Mouse (Mus musculus): Measurements from ENCODE around the gene Oit3.
A peak's percentile ranks its signal among the peaks of the same experiment; 100 is the strongest.

Gene Oit3

DNA sequence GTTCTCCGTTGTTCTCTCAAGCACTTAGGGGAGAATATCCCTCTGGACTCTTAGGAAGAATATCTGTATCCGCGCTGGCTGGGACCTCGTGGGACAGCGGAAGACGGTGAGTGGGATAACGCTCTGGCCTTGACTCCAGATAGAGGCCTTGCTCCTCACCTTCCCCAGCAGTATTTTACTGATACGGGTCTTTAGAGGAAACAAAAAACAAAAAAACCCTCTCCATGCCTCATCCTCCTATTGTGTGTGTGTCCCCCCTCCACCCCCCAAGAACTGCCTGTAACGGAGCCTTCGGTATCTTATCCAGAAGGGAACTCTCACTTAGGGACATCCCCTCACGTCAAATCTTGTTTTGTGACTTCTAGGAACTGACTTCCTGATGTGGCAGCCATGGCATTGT, at the start of gene Oit3:
Oit3 (minus strand) TSS at position 44 of the 400 bp plus-strand sequence.
- no peak for DNase-seq (ENCODE audit: extremely low spot score)

- DNase-seq (ENCODE audit: extremely low spot score): no peak
Measured at GRCm38 (mm10) chr10:59490920-59491319, 49.3 kb upstream of the Oit3 start.

GRCm38 (mm10) chr10:59489411-59489810, 47.8 kb upstream of the Oit3 start:
- no peak for DNase-seq (ENCODE audit: extremely low spot score)

DNA sequence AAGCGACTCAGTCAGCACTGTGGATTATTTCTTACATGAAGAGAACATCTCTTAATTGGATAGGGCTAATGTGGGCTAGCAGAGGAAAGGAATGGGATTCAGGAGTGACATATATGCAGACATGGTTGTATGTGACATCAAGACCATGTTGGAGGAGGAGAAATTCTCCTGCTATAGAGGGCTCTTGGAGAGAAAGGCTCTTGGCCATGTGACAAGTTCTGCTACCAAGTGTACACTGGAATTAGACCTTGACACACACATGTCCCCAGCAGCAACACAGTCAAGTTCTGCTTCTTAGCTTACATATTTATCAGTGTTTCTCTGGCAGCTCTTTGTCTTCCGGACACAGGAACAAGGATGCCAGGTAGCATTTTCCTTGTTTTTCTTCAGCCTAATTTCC, 45.8 kb upstream of the Oit3 start:
- no peak for DNase-seq (ENCODE audit: extremely low spot score)

DNA sequence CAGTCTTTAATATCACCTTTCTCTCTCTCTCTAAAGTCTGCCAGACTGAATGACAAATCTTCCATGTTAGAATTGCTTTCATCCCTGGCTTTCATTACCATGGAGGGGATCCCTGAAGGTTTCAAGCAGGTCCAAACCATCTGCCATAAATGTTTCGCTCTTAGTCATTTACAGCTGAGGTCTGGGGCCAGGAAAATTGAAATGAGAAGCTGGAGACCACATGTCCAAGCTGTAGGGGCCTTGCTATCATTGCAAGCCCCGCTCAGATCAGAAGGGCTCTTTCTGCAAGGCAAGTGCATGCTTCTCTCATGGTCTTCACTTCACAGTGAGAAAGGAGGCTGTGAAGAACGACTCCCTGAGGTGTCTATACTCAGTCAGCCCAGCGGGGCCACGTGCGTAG, 42.7 kb upstream of the Oit3 start:
- DNase-seq (ENCODE audit: extremely low spot score): no peak

GRCm38 (mm10) chr10:59481381-59481780, 39.8 kb upstream of the Oit3 start:
- DNase-seq (ENCODE audit: extremely low spot score): no peak

GRCm38 (mm10) chr10:59470451-59470850, 28.9 kb upstream of the Oit3 start:
- no peak for DNase-seq (ENCODE audit: extremely low spot score)

GRCm38 (mm10) chr10:59467297-59467696, 25.7 kb upstream of the Oit3 start:
- no peak for DNase-seq (ENCODE audit: extremely low spot score)

DNA sequence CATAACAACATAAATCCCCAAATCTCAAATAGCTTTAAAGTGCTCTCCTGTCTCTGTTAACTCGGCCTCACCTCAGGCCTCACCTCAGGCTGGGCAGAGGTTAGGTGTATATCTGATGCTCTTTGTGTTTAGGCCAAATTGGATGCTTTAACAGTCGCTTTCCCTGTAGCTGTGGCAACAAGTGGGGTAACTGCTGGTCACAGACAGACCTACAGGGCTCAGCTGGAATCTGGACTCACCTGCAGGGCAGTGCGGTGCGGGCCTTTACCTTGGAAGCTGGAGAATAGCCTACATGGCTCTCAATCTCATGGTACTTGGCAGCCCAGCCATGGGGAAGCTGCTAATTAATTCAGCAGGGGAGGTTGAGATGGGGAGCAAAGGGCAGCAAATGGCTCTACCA, 25.0 kb upstream of the Oit3 start:
- no peak for DNase-seq (ENCODE audit: extremely low spot score)

GRCm38 (mm10) chr10:59465546-59465945, 24.0 kb upstream of the Oit3 start:
- no peak for DNase-seq (ENCODE audit: extremely low spot score)

DNA sequence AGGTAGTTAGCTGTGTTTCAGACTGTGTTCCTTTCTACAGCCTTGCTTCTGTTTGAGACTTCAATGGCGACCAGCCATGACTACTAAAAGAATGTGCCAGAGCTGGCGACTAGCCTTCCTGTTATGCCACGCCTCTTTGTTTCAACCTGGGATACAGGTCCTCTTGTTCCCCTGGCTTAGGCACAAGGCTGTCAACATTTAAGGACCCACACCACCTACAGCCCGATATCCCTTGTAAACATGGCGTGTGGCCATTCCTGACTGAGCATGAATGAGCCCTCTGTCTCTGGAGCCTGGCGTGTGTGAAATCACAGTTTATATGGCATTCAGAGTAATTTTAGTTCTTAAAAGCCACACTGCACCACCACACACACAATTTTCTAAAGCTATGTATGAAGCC, 20.7 kb upstream of the Oit3 start:
- DNase-seq (ENCODE audit: extremely low spot score): no peak

- DNase-seq (ENCODE audit: extremely low spot score): no peak
Measured at GRCm38 (mm10) chr10:59459767-59460166, 18.2 kb upstream of the Oit3 start.

DNA sequence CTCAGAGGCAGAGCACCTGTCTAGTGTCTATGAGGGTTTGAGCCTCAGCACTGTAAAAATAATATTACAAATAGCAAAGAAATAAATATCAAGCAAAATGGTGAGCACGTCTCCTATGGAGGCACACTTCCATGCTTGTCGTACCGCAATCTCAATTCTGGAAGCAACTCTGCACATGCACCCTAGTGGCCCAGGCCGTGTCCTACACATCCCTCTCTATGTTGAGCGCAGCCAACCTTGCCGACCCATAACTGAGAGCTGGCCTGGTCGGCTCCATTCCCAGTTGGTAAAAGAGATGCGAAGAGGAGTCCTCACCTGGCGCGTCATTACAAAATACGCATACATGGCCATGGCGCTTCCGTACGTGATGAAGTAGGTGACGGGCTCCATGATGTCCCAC, 13.1 kb upstream of the Oit3 start:
- no peak for DNase-seq (ENCODE audit: extremely low spot score)

DNA sequence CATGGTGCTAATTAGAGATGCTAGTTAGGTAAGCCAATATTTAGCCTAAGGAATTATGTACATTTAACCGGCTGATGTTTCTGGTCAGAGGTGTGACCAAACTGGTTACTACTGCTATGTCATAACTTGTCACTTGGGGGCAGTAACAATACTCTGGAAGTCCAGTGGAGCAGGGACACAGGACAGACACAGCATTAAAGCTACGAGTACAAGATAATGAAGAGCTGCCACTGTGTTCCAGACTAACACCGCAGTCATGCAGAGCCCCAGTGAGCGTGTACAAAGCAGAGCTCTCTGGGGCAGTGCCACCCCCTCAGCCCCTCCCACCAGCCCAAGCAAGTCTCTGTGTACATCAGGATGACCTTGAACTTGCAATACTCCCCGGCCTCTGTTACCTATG, 10.3 kb upstream of the Oit3 start:
- DNase-seq (ENCODE audit: extremely low spot score): peak; percentile 33

- DNase-seq (ENCODE audit: extremely low spot score): no peak
Measured at GRCm38 (mm10) chr10:59447546-59447945, 6.0 kb upstream of the Oit3 start.

DNA sequence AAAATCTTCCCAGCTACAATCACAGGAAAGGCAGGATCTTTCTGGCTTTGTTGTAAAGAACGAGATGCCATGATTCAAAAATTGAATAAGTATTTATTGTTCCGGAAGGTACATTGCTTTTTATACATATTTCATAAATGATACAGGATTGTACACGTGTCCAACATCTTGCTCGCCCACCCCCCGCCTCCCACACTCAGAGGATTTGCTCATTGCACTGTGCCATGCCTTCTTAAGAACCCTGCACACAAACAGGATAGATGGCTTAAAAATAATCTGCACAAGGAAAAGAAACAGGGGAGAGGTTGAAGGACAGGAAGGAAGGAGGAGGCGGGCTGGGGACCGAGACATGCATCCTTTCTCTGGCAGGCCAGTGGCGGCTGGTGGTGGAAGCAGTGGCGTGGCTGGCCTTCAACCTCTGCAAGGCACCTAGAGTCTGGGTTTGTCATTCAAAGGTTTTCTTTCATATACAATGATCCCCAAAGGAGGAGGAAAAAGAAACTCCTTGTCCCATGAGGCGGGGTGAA, 5.4 kb upstream of the Oit3 start:
- DNase-seq (ENCODE audit: extremely low spot score): no peak

GRCm38 (mm10) chr10:59444635-59445034, 3.1 kb upstream of the Oit3 start:
- DNase-seq (ENCODE audit: extremely low spot score): peak; percentile 17

DNA sequence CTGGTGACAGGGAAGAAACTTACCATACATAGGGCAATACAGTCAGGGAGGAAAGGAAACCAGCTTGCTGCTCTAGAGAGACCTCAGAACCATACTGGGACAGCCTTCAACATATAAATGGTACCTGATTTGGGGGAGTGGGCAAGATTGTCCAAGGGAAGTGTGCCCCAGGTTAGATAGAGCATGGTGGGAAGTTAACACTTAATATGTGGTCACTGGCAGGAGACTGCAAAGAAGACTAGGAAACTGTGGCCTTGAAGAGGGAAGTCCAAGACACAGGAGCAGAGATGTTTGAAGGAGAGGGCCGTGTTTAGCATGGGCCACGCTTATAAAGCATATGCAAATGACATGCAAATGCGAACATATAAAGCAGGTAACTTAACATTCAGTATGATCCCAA, 2.5 kb upstream of the Oit3 start:
- DNase-seq (ENCODE audit: extremely low spot score): no peak

DNA sequence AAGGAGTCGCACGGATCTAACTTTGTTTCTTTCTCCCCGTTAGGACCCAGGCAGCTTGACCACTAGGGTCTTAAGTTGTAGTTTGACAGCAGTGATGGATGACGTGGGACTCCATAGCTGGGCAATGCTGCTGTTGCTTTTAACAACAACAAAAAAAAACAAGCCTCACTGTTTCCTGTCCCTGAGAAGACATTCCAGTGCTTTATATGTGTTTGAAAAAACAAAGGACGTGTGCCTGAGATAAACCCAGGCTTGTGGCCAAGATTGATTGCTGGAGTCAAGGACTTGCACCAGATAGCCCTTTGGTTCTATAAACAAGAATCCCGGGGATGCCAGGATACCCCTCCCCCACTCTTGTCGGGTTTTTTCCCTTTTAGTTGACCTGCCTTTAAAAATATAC, 1.6 kb upstream of the Oit3 start:
- DNase-seq (ENCODE audit: extremely low spot score): peak; percentile 42

DNA sequence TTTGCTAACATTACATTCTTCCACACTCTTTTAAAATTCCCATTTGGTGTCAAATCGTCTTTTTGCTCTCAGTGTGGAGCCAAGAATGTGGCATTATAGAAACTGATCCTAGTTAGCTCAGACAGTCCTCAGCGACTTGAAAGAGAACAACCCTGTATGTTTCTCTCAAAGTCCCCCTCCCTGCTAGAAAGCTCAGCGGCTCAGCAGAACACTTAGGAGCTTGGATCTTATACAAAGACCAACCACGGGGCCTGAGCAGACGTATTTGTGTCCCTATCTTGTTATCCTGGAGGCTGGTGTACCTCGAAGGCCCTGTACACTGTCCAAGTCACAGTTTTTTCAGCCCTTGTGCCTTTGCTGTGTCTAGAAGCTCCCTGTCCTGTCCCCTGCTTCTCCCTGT, 1.4 kb downstream of the Oit3 start:
- no peak for DNase-seq (ENCODE audit: extremely low spot score)

DNA sequence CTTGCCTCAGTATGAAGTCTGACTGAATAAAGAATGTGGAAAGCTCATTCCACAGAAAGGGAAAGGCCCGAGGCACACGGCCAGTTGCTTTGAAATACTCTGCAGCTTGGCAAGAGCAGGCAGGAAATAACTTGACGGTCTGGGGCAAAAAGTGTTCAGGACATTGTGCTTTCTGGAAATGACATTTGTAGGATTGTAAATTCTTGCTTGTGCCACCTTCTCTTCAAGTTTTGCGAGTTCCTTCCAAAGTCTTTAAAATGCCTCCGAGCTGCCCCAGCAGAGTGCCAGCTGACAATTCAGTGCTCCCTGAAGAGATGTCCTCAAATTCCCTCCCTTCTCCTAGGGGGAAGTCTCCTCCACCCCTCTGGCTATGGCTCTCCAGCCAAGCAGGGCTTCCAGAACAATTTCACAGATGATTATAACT, 2.1 kb downstream of the Oit3 start:
- no peak for DNase-seq (ENCODE audit: extremely low spot score)

DNA sequence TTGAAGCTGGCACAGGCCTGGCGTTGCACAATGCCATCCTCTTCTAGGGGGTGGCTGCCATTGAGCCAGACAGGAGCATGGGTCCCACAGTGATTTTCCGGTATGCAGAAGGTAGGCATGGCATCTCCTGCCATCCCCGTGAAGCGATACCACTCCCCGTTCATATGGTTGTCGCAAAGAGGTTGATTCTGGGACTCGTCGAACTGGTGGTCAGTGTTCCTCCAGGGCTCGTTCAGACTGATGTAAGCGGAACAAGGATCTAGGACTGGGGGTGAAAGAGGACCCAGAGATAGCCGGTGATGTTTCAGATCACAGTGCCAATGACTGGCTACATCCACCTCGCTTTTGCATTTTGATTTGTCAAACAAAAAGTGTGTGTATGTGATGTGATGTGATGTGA, 2.9 kb downstream of the Oit3 start:
- no peak for DNase-seq (ENCODE audit: extremely low spot score)

DNA sequence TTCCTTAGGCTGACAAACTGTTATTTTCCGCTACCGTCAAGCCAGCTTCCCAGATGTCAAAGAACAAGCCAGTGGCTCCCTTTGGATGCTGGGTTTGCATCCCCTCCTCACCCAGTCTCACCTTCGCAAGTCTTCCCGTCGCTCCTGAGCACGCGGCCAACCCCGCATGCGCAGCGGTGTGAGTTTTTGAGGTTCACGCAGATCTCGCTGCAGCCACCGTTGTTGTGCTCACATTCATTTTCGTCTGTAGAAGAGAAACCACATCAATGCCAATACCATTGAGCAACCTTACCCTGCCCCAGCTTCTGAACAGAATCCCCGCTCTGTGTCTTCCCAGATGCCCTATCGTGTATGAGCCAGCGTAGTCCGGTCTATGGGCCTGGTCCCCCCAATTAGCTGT, 5.8 kb downstream of the Oit3 start:
- no peak for DNase-seq (ENCODE audit: extremely low spot score)

- DNase-seq (ENCODE audit: extremely low spot score): no peak
Measured at GRCm38 (mm10) chr10:59430701-59431218, 10.8 kb downstream of the Oit3 start.

All from embryo, embryonic 9.5 days (tissue).